In genomic region chr2:72145281-72145875, GRCm38 (mm10) we compare ENCODE assay signal across 14 mouse cellular contexts.
DNase-seq lines count a peak whose midpoint lies in the region; ATAC-seq and TF ChIP-seq lines count a peak whose summit lies in the region.
"Had no signal": no experiment of that assay in that cellular context is flagged by ENCODE, and none has a peak within 500 bp of the region (broad histone marks: within the 10 kb centered on the region; RNA-seq: fewer than 3 reads in every experiment).

No protein-coding gene starts in this region.

- DNase-seq in heart, postnatal 0 days (ENCODE audit: low spot score): no peak
- DNase-seq in heart, postnatal 14 days: no peak
- peak; percentile 25 to 37 for DNase-seq in B cell, adult 2 months
- peak; percentile 59 for DNase-seq in adrenal gland, postnatal 10 days
- DNase-seq in gastrocnemius, postnatal 36 days: no peak
- no peak for DNase-seq in gastrocnemius, postnatal 25 days
- DNase-seq: left cerebral cortex, postnatal 4 days; right cerebral cortex, postnatal 25 days had no signal

- no peaks in the 10 kb centered on the region for H3K4me1 ChIP-seq in heart, postnatal 0 days (ENCODE audit: control insufficient read depth, insufficient read depth)
- no peaks in the 10 kb centered on the region; the same call in 1 of the 2 replicates for H3K4me1 ChIP-seq in testis, adult 2 months (ENCODE audit: control insufficient read depth, insufficient read depth, low read length)
- H3K4me1 ChIP-seq in intestine, embryonic 16.5 days (ENCODE audit: control insufficient read depth, insufficient read depth, low read length): peaks cover 21% of the 10 kb centered on the region

- H3K36me3 ChIP-seq in heart, postnatal 0 days (replicated peaks; ENCODE audit: control insufficient read depth, insufficient read depth, low read length): no peaks in the 10 kb centered on the region
- no peaks in the 10 kb centered on the region for H3K36me3 ChIP-seq in testis, adult 2 months (ENCODE audit: control insufficient read depth, insufficient read depth, low read length)
- no peaks in the 10 kb centered on the region for H3K36me3 ChIP-seq in intestine, embryonic 16.5 days (ENCODE audit: control insufficient read depth, insufficient read depth, low read length)
- H3K36me3 ChIP-seq: neural tube, embryonic 12.5 days had no signal

- H3K9me3 ChIP-seq in heart, postnatal 0 days (replicated peaks; ENCODE audit: control insufficient read depth, low read length): no peaks in the 10 kb centered on the region
- H3K9me3 ChIP-seq in intestine, embryonic 16.5 days (ENCODE audit: control insufficient read depth, low read length): no peaks in the 10 kb centered on the region
- H3K9me3 ChIP-seq: megakaryocyte, embryonic 14.5 days; neural tube, embryonic 12.5 days had no signal

- no peak for TF ChIP-seq CTCF in heart, postnatal 0 days (IDR thresholded peaks at IDR 0.05; ENCODE audit: low read depth)
- TF ChIP-seq CTCF in testis, adult 2 months (IDR thresholded peaks at IDR 0.05; ENCODE audit: control insufficient read depth, insufficient read depth, insufficient replicate concordance, low read depth, low read length): no peak

- no peak for ATAC-seq in heart, postnatal 0 days (ENCODE audit: insufficient read depth, low read depth)
- ATAC-seq in intestine, embryonic 16.5 days: no peak

- no peak for TF ChIP-seq POLR2A in testis, adult 2 months (IDR thresholded peaks at IDR 0.05; ENCODE audit: control insufficient read depth, low read depth, low read length)

- no peak for TF ChIP-seq EP300 in heart, postnatal 0 days (IDR thresholded peaks at IDR 0.05; ENCODE audit: low read depth)

- H3K27ac ChIP-seq in heart, postnatal 0 days (ENCODE audit: low read depth): peak overlapping the region; percentile 8; the same call in 1 of the 2 replicates
- H3K27ac ChIP-seq in testis, adult 2 months (ENCODE audit: control insufficient read depth, insufficient read depth, low read depth, low read length): peak overlapping the region; percentile 85
- H3K27ac ChIP-seq in intestine, embryonic 16.5 days (ENCODE audit: low read length): no peak overlapping the region
- H3K27ac ChIP-seq: hindbrain, embryonic 14.5 days; neural tube, embryonic 12.5 days had no signal

- H3K4me2 ChIP-seq in heart, postnatal 0 days (ENCODE audit: low read depth, low read length): no peak overlapping the region
- H3K4me2 ChIP-seq in intestine, embryonic 16.5 days (ENCODE audit: low read depth, low read length): no peak overlapping the region
- H3K4me2 ChIP-seq: hindbrain, embryonic 14.5 days; neural tube, embryonic 12.5 days had no signal

- intact Hi-C loops in heart, postnatal 14 days (cut with DNase I): no loop called here
- intact Hi-C loops in gastrocnemius, postnatal 36 days (cut with DNase I): loop anchor here (5.0 kb wide), 1 partner anchor 48 kb away; no protein-coding TSS in a partner anchor

- H3K4me3 ChIP-seq in heart, postnatal 0 days (ENCODE audit: low read depth, low read length): no peak overlapping the region
- peak overlapping the region; percentile 25; the same call in 1 of the 2 replicates for H3K4me3 ChIP-seq in testis, adult 2 months (ENCODE audit: control insufficient read depth, low read depth, low read length)
- H3K4me3 ChIP-seq in intestine, embryonic 16.5 days (ENCODE audit: low read length): no peak overlapping the region
- H3K4me3 ChIP-seq: megakaryocyte, embryonic 14.5 days; neural tube, embryonic 12.5 days had no signal

- 75% methylated on average over 11 of the region's 11 CpGs for WGBS in heart, postnatal 0 days
- 71% methylated on average over 11 of the region's 11 CpGs for WGBS in intestine, embryonic 16.5 days

- H3K27me3 ChIP-seq in heart, postnatal 0 days (ENCODE audit: control insufficient read depth, insufficient read depth, low read length): no peaks in the 10 kb centered on the region
- no peaks in the 10 kb centered on the region for H3K27me3 ChIP-seq in testis, adult 2 months (ENCODE audit: control insufficient read depth, insufficient read depth, low read length)
- H3K27me3 ChIP-seq in intestine, embryonic 16.5 days (replicated peaks; ENCODE audit: control insufficient read depth, insufficient read depth, low read length): no peaks in the 10 kb centered on the region
- H3K27me3 ChIP-seq: CH12.LX; neural tube, embryonic 12.5 days had no signal

- H3K9ac ChIP-seq in heart, postnatal 0 days (replicated peaks; ENCODE audit: low read depth, low read length): no peak overlapping the region
- H3K9ac ChIP-seq in intestine, embryonic 16.5 days (ENCODE audit: low read depth, low read length): no peak overlapping the region
- H3K9ac ChIP-seq: hindbrain, embryonic 14.5 days; neural tube, embryonic 12.5 days had no signal

Comparison
In these comparisons a context has a peak if more than half of its experiments do, and no peak if none do; other contexts are left out.
1. DNase-seq: peak in B cell, adult 2 months (2 of 2) and adrenal gland, postnatal 10 days (single experiment); none in heart, postnatal 0 days (single experiment), heart, postnatal 14 days (0 of 2), gastrocnemius, postnatal 36 days (0 of 2) and gastrocnemius, postnatal 25 days (single experiment).